Mouse (Mus musculus) E14TG2a.4 (cell line): Measurements from ENCODE around the gene Gtdc1.

Experiments
- CTCF ChIP-seq: conservative IDR thresholded peaks from 2 replicates; pipeline ENCODE4 v1.5.1; 2014; ENCODE audit warnings: low read length
- POU5F1 ChIP-seq: IDR thresholded peaks from 2 replicates; pipeline ENCODE4 v1.6.1; 2014; ENCODE audit warnings: low read length, borderline replicate concordance

DNA sequence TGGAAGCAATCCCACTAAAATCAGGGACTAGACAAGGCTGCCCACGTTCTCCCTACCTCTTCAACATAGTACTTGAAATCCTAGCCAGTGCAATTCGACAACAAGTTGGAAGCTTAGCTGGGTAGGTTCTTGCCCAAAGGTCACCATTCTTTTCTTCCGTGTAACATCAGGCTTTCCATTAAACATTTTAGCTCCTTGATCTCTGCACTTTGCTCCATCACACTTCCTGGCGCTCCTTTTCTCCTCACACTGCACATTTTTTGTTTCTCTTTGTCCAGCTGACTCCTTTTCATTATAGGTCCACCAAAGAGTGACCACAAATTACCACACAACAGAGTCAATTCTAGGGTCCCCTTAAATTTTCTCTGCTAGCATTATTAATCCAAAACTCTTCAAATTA is 144.7 kb downstream of the Gtdc1 start:
- no peak for TF ChIP-seq POU5F1
- no peak for TF ChIP-seq CTCF
